Mouse (Mus musculus) mouse trophoblast stem cell (cell line): ENCODE measurements around the gene Abcc2.

Source experiments
- in situ Hi-C, 2 experiments: fragments of 300-500 bp; cut with MseI, MboI; formaldehyde crosslinking; loops; 2 replicates in 1 of 2; 3 replicates in 1 of 2; pipeline ENCODE4 v1.15.1; 2025

The Abcc2 gene

GRCm38 (mm10) chr19:43781980-43782379, at the start of gene Abcc2:
Gene Abcc2, plus strand, starts transcription at chr19:43782192.
- in situ Hi-C loops = no loop called here

GRCm38 (mm10) chr19:43738409-43738808, 43.6 kb upstream of the Abcc2 start:
- in situ Hi-C loops = no loop called here

GRCm38 (mm10) chr19:43743401-43743800, 38.6 kb upstream of the Abcc2 start:
- in situ Hi-C loops = no loop called here

- in situ Hi-C loops = no loop called here
These were observed 36.3 kb upstream of the Abcc2 start for GRCm38 (mm10) chr19:43745740-43746139.

- in situ Hi-C loops = no loop called here
These were observed 34.1 kb upstream of the Abcc2 start for GRCm38 (mm10) chr19:43747877-43748276.

- in situ Hi-C loops = no loop called here
These were observed 32.0 kb upstream of the Abcc2 start for GRCm38 (mm10) chr19:43750008-43750407.

- in situ Hi-C loops = no loop called here
These were observed 29.3 kb upstream of the Abcc2 start, which contains the start of the genes Cutc and Cox15 for GRCm38 (mm10) chr19:43752489-43753225. Gene Cutc, plus strand, starts transcription at chr19:43752996. Gene Cox15, minus strand, starts transcription at chr19:43753000.

GRCm38 (mm10) chr19:43753226-43753835, 28.7 kb upstream of the Abcc2 start:
- in situ Hi-C loops = no loop called here

GRCm38 (mm10) chr19:43754237-43754636, 27.8 kb upstream of the Abcc2 start:
- in situ Hi-C loops = no loop called here

- in situ Hi-C loops = no loop called here
These were observed 27.1 kb upstream of the Abcc2 start for GRCm38 (mm10) chr19:43754872-43755271.

GRCm38 (mm10) chr19:43760504-43760903, 21.5 kb upstream of the Abcc2 start:
- in situ Hi-C loops = no loop called here

- in situ Hi-C loops = no loop called here
These were observed 20.3 kb upstream of the Abcc2 start for GRCm38 (mm10) chr19:43761543-43762256.

GRCm38 (mm10) chr19:43762410-43762809, 19.6 kb upstream of the Abcc2 start:
- in situ Hi-C loops = no loop called here

- in situ Hi-C loops = no loop called here
These were observed 15.5 kb upstream of the Abcc2 start for GRCm38 (mm10) chr19:43766451-43766850.

- in situ Hi-C loops = no loop called here
These were observed 14.3 kb upstream of the Abcc2 start for GRCm38 (mm10) chr19:43767549-43768322.

- in situ Hi-C loops = no loop called here
These were observed 12.5 kb upstream of the Abcc2 start for GRCm38 (mm10) chr19:43769366-43769960.

GRCm38 (mm10) chr19:43770584-43770983, 11.4 kb upstream of the Abcc2 start:
- in situ Hi-C loops = no loop called here

GRCm38 (mm10) chr19:43771499-43771969, 10.5 kb upstream of the Abcc2 start:
- in situ Hi-C loops = no loop called here

- in situ Hi-C loops = no loop called here
These were observed 9.7 kb upstream of the Abcc2 start for GRCm38 (mm10) chr19:43772311-43772710.

GRCm38 (mm10) chr19:43775433-43775832, 6.6 kb upstream of the Abcc2 start:
- in situ Hi-C loops = no loop called here

GRCm38 (mm10) chr19:43776561-43776960, 5.4 kb upstream of the Abcc2 start:
- in situ Hi-C loops = no loop called here
